Mouse (Mus musculus) brain, adult 2 months (tissue): ENCODE measurements around the gene Nr6a1.

Experiments
- DNase-seq: peaks from one replicate; pipeline ENCODE4 v3.0.0; 2011; ENCODE audit warnings: low read depth, low spot score

The Nr6a1 gene

DNA sequence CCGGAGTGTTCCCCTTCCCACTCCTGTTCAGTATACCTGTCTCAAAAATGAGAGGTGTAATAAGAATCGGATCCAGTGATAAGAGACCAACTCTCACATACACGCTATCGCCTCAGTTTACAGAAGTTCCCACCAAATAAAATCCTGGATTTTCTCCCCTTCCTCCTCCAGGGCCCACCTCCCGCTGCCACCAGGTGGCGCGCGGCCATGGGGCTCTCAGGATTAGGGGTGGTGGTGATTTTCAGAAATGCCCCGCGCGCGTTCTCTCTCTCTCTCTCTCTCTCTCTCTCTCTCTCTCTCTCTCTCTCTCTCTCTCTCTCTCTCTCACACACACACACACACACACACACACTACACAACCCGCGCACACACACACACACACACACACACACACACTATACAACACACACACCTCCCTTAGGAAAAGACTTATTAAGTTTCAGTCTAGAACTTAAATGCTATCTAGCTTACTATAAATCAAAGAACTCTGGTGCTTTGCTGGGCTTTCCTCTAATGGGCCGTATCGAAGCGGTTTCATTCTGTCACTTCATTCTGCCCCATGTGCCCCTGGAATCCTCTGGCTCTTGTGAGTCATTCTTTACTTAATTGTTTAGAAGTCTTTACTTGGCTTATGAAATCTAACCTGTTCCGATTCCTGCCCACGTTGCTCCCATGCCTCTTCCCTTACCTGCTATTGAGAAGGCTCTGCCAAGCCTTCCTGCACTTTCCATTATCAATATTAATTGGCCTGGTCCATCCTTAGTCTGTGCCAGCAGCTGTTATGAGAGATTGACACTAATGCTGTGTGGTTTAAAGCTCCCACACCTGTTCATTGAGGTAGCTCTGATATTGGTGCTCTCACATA lies at the start of gene Nr6a1:
Gene Nr6a1 (minus strand): TSS at position 574 of the 865 bp plus-strand sequence.
- peak; percentile 67 for DNase-seq

DNA sequence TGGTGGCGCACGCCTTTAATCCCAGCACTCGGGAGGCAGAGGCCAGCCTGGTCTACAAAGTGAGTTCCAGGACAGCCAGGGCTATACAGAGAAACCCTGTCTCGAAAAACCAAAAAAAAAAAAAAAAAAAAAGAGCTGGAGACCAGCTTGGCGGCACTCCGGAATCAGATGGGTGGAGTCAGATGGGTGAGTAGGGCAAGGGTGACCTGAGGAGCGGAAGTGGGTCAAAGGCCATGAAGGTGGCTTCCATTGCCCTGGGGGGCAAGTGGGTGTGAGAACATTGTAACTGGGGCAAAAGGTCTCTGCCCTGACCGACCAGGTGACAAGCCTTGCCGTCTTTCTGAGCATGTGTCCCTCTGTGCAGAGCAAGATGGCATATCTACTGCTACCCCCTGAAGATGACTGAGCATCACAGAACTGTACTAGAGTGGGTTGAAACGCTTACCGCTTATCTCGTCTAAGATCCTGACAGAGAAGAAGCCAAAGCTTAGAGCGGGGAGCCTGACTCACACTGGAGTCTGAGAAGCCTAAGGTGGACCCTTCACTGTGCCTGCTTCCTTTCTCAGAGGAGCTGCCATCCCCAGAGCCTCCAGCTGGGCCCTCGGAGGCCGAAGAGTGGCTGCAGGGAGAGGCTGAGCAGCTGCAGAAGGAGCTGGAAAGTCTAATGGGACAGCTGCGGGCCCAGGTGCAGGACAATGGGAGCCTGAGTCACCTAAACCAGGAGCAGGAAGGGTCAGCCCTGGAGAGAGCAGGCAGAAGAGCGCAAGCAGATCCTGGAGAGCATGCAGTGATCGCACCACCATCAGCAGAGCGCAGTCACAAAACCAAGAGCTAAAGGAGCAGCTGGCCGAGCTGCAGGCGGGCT lies 48.7 kb upstream of the Nr6a1 start:
- no peak for DNase-seq

DNA sequence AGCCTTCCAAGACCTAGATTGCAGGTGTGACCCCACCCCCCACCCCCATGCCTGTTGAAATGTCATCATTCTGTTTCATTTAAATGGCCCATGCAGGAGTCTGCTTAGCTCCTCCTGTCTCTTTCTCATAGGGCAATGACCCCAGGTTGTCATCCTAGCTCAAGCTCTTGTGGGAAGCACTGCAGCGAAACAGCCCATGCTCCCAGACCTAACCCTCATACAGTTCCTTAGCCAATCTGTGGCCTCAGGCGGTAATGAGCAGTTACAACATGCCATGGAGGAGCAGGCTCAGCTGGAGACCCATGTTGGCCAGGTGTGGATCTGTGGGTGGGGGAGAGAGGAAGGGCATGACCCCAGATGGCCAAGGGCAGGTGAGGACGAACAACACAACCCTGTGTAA lies 47.7 kb upstream of the Nr6a1 start:
- no peak for DNase-seq

DNA sequence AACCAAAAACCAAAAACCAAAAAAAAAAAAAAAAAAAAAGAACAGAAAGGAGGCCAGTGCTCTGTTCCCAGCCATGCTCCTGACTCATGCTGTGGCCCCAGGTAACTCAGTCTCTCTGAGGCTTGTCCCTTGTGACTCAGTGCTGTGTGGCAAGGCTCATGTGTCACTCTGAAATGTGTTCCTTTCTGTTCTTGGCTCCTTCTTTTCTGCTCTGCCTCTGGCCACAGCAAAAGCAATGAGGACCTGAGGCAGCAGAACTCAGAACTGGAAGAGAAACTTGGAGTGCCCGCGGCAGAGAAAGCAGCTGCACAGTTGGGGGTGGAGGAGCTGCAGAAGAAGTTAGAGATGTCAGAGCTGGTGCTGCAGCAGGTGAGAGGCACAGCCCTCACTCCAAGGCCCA lies 46.7 kb upstream of the Nr6a1 start:
- peak; percentile 29 for DNase-seq

DNA sequence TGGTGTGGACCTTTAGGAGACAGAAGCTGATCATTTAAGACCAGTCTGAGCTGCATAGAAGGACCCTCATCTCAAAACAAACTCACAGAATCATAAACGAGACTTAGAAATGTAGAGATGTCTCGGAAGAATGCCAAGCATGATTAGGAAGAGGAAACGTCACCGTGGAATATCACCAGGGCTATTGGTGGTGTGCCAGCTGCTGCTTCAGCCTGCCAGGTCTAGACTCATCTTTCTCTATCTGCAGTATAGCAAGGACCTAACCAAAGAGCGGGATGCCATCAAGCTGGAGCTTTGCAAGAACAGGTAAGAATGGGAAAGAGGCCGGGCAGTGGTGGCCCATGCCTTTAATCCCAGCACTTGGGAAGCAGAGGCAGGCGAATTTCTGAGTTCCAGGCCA lies 46.2 kb upstream of the Nr6a1 start:
- peak; percentile 34 for DNase-seq

DNA sequence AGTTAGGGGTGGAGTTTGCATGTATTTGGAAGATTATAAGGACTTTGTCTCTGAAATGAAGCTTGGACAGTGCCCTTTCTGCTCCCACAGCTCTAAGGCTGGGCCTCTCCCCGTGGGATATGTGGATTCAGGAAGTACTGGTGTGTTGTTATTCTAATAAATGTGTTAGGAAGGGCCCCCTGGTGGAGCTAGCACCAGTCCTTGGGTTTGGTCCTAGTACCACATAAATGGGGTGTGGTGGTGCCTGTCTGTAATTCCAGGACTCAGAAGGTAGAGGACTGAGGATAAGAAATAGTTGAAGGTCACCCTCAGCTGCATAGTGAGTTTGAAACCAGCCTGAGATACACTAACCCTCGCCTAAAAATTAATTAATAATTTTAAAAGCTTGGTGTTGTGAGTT lies 45.7 kb upstream of the Nr6a1 start:
- no peak for DNase-seq

DNA sequence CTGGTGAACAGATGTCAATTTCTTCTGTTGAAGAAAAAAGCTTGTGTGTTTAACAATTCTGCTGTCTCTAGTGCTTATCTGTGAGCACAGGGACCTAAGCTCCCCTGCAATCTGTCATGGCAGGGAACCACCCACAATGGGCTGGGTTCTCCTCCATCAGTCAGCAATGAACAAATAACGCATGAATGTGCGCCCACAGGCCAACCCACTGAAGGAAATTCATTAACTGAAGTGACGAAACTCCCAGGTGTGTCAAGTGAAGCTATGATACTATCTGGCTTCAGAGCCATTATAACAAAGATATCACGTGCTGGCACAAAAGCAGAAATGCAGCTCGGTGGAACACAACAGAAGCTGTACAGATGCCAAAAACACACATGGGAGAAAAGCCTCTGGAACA lies 42.6 kb upstream of the Nr6a1 start:
- no peak for DNase-seq

DNA sequence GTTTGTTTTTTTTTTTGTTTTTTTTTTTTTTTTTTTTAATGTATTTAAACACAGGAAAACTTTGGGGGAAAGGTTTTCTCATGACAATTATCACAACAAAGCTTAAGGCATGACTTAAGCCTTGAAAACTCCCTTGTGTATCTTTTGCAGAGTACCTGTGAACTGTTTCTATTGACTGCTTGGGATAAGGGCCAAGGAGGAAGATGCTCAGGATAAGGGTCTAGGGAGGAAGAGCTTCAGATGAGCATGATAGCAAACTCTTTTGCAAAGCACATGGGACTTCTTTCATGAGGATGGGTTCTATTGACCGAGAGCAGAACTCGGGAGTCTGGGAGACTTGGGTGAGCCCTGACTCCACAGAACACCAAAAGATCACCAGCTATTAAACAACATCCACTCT lies 42.2 kb upstream of the Nr6a1 start:
- DNase-seq, result no peak

DNA sequence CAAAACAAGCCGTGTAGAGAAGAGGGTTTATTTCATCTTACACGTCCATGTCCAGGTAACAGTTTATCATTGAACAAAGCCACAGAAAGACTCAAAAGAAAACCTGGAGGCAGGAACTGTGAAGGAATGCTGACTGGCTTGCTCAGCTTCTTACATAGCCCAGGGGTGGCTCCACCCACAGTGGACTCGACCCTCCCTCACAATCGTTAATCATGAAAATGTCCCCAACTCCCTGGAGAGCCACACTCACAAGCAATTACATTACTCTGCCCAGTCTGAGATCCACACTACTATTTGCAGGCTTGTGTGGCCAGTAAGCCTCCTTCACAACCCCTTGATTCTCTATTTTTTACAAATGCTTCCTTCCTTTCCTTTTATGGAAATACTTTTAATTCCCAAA lies 36.7 kb upstream of the Nr6a1 start:
- DNase-seq, result no peak

DNA sequence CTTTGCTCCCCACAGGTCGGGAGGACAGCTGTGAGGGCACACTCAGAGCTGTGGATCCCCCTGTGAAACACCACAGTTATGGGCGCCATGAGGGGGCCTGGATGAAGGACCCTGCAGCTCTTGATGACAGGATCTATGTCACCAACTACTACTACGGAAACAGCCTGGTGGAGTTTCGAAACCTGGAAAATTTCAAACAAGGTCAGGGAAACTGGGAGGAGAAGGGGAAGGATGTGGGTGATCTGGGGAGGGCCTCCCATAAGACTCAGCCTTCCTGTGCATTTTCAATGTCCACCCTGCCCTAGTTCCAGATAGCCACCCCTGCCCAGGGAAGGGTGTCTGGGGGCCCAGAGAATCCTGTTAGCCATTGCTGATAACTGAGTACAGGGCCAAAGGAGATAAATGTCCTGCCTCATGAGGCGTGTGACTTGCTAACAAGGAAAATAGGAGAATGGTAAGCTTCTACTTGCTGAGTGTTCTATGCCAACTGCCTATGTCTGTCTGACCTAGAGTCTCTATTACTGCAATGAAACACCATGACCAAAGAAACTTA lies 30.3 kb upstream of the Nr6a1 start:
- no peak for DNase-seq

DNA sequence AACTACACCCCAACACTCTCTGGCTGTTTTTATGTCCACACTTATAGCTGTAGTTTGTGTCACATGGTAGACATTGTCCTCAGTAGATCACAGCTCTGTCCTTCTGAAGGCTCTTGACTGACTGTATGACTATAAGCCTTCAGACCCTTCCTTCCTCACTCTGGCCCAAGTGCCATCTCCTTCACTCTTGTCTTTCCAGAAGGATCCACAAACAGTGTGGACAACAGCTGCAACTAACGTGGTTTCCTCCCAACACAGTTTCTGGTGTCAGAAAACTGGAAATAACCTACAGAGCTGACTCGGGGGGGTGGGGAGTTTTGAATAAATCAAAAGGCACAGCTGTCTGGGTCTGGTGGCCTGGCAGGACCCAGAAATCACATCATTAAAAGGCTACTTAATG lies 28.6 kb upstream of the Nr6a1 start:
- DNase-seq, result no peak

DNA sequence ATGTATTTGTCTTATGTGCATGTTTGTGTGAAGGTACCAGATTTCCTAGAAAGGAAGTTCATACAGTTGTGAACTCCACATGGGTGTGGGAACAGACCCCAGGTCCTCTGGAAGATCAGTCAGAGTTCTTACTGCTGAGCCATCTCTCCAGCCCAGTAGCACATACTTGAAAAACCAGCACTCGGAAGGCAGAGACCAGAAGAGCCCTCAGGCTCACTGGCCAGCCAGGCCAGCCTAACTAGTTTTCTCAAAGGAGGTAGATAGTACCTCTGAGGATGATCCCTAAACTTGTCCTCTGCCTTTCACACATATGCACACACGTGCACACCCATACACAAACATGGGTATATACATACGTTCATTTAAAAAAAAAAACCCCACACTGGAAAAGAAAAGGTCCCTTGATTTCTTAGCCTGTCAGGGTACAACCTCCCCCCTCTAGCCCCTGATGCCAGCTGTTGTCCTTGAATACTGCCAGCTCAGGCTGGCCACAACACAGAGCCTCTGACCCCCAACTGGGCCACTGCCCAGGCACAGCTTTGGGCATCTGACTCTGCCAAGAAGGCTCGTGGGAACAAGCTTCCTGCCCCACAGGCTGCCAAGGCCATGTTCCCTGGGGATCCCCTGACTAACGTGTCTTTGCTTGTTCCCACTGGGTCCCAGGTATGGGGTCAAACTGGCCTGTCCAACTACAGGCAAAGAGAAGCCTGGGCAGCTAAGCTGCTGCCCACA lies 25.8 kb upstream of the Nr6a1 start:
- DNase-seq, result peak; percentile 61

DNA sequence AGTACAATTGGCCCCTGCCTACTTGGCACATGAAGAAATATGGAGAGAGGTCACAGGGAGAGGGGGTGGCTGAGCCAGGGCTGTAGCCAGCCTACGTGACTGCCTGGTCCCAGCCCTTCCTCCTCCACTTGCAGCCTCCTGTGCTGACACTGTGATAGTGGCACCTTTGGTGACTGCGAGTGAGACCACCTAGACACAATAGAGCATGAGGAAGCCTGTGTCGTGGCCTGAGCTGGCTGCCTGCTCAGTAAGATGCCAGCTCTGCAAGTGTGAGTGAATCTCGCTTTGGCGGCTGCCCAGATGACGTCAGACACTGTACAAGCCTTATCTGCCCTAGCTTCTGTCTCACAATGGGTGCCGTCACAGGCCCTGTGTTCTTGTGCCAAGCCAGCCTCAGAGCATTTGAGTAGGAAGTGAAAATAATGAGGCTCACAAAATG lies 22.8 kb upstream of the Nr6a1 start:
- DNase-seq, result peak; percentile 94

DNA sequence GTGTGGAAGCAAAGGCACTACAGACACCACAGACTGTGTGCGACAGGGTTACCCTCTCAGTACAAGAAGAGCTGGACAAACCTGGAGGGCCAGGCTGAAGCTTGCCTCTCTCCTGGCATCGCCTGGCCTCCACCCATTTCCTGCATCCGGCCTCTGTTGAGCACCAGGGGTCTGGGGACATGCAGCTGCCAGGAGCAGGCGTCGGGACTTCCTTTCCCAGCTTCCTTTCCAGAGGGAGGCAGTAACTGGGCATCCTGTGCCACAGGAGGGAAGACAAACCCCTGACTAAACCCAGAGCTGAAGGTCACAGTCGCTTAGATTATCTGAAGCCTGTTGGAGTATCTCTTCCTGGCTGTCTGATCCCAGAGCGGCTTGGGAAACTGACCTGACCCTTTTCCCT lies 20.1 kb upstream of the Nr6a1 start:
- no peak for DNase-seq

DNA sequence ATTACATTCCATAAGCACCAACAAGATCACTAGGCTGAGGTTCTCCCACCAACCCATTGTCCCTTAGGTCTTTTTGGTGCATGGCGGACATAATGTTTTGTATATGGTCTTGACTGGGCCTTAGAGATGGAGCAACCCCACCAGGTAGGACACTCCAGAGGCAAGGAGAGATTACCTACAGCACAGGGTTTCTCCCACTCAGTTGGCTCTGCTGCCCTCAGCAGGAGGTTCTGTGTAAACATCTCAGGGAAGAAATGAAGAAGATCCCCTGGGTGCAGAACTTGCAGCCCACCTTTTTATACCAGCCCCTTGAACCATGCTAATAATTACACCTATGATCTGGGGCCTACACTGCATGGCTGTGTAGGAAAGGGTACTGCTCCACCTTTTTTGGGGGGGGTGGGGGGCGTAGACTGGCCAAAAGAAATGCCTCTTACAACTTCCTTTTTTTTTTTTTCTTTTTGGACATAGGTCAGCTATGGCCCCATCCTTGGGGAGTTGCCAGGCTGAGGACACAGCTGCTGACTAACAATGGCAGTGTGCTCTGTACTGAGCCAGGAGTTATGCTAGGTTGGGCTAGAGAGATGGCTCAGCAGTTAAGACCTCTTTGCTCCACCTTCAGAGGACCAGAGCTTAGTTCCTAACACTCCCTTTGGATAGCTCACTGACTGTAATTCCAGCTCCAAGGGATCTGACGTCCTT lies 17.1 kb upstream of the Nr6a1 start:
- peak; percentile 21 for DNase-seq

DNA sequence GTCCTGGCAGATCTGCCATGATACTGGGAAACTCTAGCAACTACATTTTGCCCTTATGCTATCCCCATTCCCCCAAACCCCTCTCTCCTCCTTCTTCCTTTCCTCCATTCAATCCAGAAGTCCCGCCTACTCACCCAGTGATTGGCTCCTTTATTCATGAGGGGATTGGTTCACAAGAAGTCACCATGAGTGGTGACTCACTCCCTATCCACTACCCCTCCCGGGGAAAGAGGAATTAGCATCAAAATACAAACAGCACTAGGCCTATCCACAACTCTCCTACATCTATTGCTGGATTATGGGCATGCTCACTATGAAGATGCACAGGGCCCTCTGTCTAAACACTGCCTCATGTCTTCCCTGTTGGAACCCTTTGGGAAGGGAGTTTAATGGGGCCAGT lies 16.5 kb upstream of the Nr6a1 start:
- DNase-seq, result no peak

DNA sequence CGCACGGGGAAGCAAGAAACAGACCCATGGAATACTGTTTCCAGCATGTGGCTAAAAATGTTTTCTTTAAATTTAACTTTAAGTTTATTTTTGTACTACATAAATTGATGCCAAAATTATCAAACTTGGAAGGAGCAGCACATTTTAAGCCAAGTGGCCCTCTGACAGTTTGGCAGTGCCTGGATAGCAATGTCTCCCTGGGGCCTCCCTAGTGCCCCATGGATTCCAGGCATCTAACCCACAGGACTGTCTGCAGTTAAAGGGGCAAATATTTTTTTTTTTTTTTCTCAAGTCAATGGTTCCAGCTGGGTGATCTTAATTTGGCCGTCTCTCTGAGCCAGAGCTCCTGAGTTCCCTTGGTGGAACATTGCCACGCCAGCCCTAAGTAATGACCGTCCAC lies 15.7 kb upstream of the Nr6a1 start:
- DNase-seq, result no peak

DNA sequence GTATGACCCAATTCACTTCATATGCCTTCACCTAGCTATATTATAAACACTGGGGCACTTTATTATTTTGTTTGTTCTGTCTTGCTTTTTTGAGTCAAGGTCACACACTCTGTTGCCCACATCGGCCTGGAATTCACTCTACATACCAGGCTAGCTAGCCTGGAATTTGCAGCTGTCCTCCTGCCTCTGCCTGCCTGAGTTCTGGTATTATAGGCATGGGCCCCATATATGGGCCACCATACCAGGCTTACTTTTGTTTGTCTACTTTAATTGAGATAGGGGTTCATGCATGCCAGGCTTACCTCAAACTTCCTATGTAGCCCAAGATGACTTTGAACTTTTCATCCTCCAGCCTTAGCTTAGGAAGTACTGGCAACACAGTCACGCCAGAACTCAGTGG lies 14.4 kb upstream of the Nr6a1 start:
- DNase-seq, result no peak

DNA sequence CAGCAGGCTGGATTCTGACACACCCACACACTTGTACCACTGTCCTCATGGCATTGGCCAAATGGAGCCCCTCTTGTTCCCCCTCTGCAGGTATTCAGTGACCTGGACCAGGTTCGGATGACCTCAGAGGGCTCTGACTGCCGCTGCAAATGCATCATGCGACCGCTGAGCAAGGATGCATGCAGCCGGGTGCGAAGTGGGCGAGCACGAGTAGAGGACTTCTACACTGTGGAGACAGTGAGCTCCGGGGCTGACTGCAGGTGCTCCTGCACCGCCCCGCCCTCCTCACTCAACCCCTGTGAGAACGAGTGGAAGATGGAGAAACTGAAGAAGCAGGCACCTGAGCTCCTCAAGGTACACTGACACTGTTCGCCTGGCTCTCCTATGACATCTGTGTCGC lies 13.9 kb upstream of the Nr6a1 start:
- no peak for DNase-seq

DNA sequence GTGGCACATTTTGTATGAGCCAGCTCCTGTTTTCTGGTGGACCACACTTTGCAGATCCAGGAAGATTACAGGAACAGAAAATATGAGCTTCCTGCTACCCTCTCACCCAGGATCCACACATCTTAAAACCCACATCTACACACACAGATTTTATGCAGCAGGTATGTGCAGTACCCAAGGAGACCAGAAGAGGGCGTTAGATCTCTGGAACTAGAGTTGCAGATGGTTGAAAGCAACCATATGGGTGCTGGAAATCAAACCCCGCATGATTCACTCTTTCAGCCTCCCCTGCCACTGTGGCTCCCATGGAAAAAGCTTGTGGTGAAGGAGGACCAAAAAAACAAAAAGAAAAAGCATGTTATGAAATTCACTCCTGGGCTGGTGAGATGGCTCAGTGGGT lies 11.6 kb upstream of the Nr6a1 start:
- DNase-seq, result no peak

DNA sequence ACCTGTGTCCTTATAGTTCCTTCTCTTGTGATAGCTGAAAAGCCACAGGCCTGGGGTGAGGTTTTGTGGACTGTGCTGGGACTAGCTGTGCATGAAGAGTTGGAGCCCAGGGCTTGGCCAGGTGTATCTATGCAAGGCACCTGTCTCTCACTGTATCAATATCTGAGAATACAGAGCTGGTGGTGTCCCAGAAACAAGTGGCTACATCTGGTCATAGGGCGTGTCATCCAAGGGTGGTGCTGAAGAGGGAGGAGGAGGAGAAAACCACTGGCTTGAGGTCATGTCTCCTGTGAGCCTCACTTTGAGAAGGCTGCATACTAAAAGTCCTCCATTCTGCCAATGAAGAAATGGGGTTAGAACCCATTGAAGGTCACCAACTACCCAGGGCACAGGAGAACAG lies 10.5 kb upstream of the Nr6a1 start:
- no peak for DNase-seq
